Mouse (Mus musculus): ENCODE data around the gene Gm10135.

- TF ChIP-seq POLR2A (IDR thresholded peaks at IDR 0.05; ENCODE audit: borderline replicate concordance, extremely low read depth, low read depth, low read length): no peak
- TF ChIP-seq CTCF (IDR thresholded peaks at IDR 0.05; ENCODE audit: insufficient read depth, low read length): no peak
Measured at GRCm38 (mm10) chr5:72994928-72995327, 20.4 kb upstream of the Gm10135 start.
